Mouse (Mus musculus): ENCODE results near the gene Aff1. TPM values are rescaled to one million over a fixed set of nuclear protein-coding genes. Genes with fewer than 3 reads are reported as not detected.

The Aff1 gene
- polyA plus RNA-seq, 1 experiment from 2014 or later: 11.4 TPM

GRCm38 (mm10) chr5:103711886-103712285 is 19.7 kb downstream of the Aff1 start:
- ATAC-seq (ENCODE audit: insufficient number of reproducible peaks, low FRiP score): no peak
- peaks cover 7% of the 10 kb centered on the region; the same call in 1 of the 2 replicates for H3K4me1 ChIP-seq (replicated peaks)
- H3K9me3 ChIP-seq (replicated peaks): no peaks in the 10 kb centered on the region
- H3K4me2 ChIP-seq: no peak overlapping the region
- no peak overlapping the region for H3K9ac ChIP-seq
- no peak overlapping the region for H3K27ac ChIP-seq (ENCODE audit: poor library complexity, severe bottlenecking)
- no peaks in the 10 kb centered on the region for H3K27me3 ChIP-seq (replicated peaks)
- H3K4me3 ChIP-seq: no peak overlapping the region
- 50% methylated on average over 2 of the region's 2 CpGs for WGBS
- no peaks in the 10 kb centered on the region for H3K36me3 ChIP-seq

- H3K27ac ChIP-seq (ENCODE audit: poor library complexity, severe bottlenecking): no peak overlapping the region
- no peak for ATAC-seq (ENCODE audit: insufficient number of reproducible peaks, low FRiP score)
- 38% methylated on average over 2 of the region's 2 CpGs for WGBS
- no peaks in the 10 kb centered on the region for H3K27me3 ChIP-seq (replicated peaks)
- H3K36me3 ChIP-seq: no peaks in the 10 kb centered on the region
- H3K9me3 ChIP-seq (replicated peaks): no peaks in the 10 kb centered on the region
- H3K9ac ChIP-seq: no peak overlapping the region
- H3K4me1 ChIP-seq (replicated peaks): peaks cover 7% of the 10 kb centered on the region; the same call in 1 of the 2 replicates
- no peak overlapping the region for H3K4me3 ChIP-seq
- H3K4me2 ChIP-seq: no peak overlapping the region
Measured at GRCm38 (mm10) chr5:103713422-103713821, 21.2 kb downstream of the Aff1 start.

GRCm38 (mm10) chr5:103714943-103715342 is 22.8 kb downstream of the Aff1 start:
- 78% methylated on average over 6 of the region's 6 CpGs for WGBS
- H3K36me3 ChIP-seq: no peaks in the 10 kb centered on the region
- ATAC-seq (ENCODE audit: insufficient number of reproducible peaks, low FRiP score): no peak
- peaks cover 7% of the 10 kb centered on the region; the same call in 1 of the 2 replicates for H3K4me1 ChIP-seq (replicated peaks)
- H3K4me3 ChIP-seq: no peak overlapping the region
- H3K9ac ChIP-seq: no peak overlapping the region
- H3K27ac ChIP-seq (ENCODE audit: poor library complexity, severe bottlenecking): no peak overlapping the region
- H3K9me3 ChIP-seq (replicated peaks): no peaks in the 10 kb centered on the region
- H3K4me2 ChIP-seq: no peak overlapping the region
- H3K27me3 ChIP-seq (replicated peaks): no peaks in the 10 kb centered on the region

- Histone ChIP-seq H3K36me3 (no peaks in the 10 kb centered on the region), H3K9me3 (replicated peaks) (no peaks in the 10 kb centered on the region), H3K4me1 (replicated peaks) (no peaks in the 10 kb centered on the region), H3K9ac (no peak overlapping the region), H3K4me3 (no peak overlapping the region), H3K27ac (ENCODE audit: poor library complexity, severe bottlenecking) (no peak overlapping the region), H3K4me2 (no peak overlapping the region), H3K27me3 (replicated peaks) (no peaks in the 10 kb centered on the region)
- 82% methylated on average over 5 of the region's 5 CpGs for WGBS
- no peak for ATAC-seq (ENCODE audit: insufficient number of reproducible peaks, low FRiP score)
Measured at GRCm38 (mm10) chr5:103716824-103717342, 24.7 kb downstream of the Aff1 start.

GRCm38 (mm10) chr5:103719131-103719530 is 27.0 kb downstream of the Aff1 start:
- Histone ChIP-seq H3K4me1 (replicated peaks) (no peaks in the 10 kb centered on the region), H3K9ac (no peak overlapping the region), H3K9me3 (replicated peaks) (no peaks in the 10 kb centered on the region), H3K27ac (ENCODE audit: poor library complexity, severe bottlenecking) (no peak overlapping the region), H3K4me2 (no peak overlapping the region), H3K27me3 (replicated peaks) (no peaks in the 10 kb centered on the region; the same call in 1 of the 2 replicates), H3K4me3 (no peak overlapping the region), H3K36me3 (no peaks in the 10 kb centered on the region)
- 27% methylated on average over 6 of the region's 6 CpGs for WGBS
- ATAC-seq (ENCODE audit: insufficient number of reproducible peaks, low FRiP score): no peak

- Histone ChIP-seq H3K9ac (no peak overlapping the region), H3K4me2 (no peak overlapping the region), H3K27me3 (replicated peaks) (no peaks in the 10 kb centered on the region; the same call in 1 of the 2 replicates), H3K9me3 (replicated peaks) (no peaks in the 10 kb centered on the region), H3K27ac (ENCODE audit: poor library complexity, severe bottlenecking) (no peak overlapping the region), H3K4me1 (replicated peaks) (no peaks in the 10 kb centered on the region), H3K36me3 (no peaks in the 10 kb centered on the region), H3K4me3 (no peak overlapping the region)
- WGBS: 41% methylated on average over 3 of the region's 3 CpGs
- ATAC-seq (ENCODE audit: insufficient number of reproducible peaks, low FRiP score): no peak
Measured at GRCm38 (mm10) chr5:103719851-103720250, 27.7 kb downstream of the Aff1 start.

GRCm38 (mm10) chr5:103720967-103721366 is 28.8 kb downstream of the Aff1 start:
- no peak overlapping the region for H3K27ac ChIP-seq (ENCODE audit: poor library complexity, severe bottlenecking)
- 64% methylated on average over 6 of the region's 6 CpGs for WGBS

GRCm38 (mm10) chr5:103721490-103721889 is 29.3 kb downstream of the Aff1 start:
- Histone ChIP-seq H3K27me3 (replicated peaks) (peaks cover 12% of the 10 kb centered on the region), H3K4me3 (no peak overlapping the region), H3K9ac (no peak overlapping the region), H3K36me3 (no peaks in the 10 kb centered on the region), H3K4me1 (replicated peaks) (no peaks in the 10 kb centered on the region), H3K27ac (ENCODE audit: poor library complexity, severe bottlenecking) (no peak overlapping the region), H3K4me2 (no peak overlapping the region), H3K9me3 (replicated peaks) (no peaks in the 10 kb centered on the region)
- ATAC-seq (ENCODE audit: insufficient number of reproducible peaks, low FRiP score): no peak
- WGBS: 81% methylated on average over 4 of the region's 4 CpGs

More at GRCm38 (mm10) chr5:103720967-103721366, 28.8 kb downstream of the Aff1 start:
- Histone ChIP-seq H3K27me3 (replicated peaks) (peaks cover 7% of the 10 kb centered on the region), H3K36me3 (no peaks in the 10 kb centered on the region), H3K9ac (no peak overlapping the region), H3K9me3 (replicated peaks) (no peaks in the 10 kb centered on the region), H3K4me3 (no peak overlapping the region), H3K4me1 (replicated peaks) (no peaks in the 10 kb centered on the region), H3K4me2 (no peak overlapping the region)
- no peak for ATAC-seq (ENCODE audit: insufficient number of reproducible peaks, low FRiP score)

- no peak overlapping the region for H3K4me2 ChIP-seq
Measured at GRCm38 (mm10) chr5:103722721-103723120, 30.5 kb downstream of the Aff1 start.

GRCm38 (mm10) chr5:103724384-103724783 is 32.2 kb downstream of the Aff1 start:
- no peak overlapping the region for H3K27ac ChIP-seq (ENCODE audit: poor library complexity, severe bottlenecking)
- no peaks in the 10 kb centered on the region for H3K36me3 ChIP-seq
- no peak for ATAC-seq (ENCODE audit: insufficient number of reproducible peaks, low FRiP score)
- no peaks in the 10 kb centered on the region for H3K9me3 ChIP-seq (replicated peaks)
- H3K4me1 ChIP-seq (replicated peaks): no peaks in the 10 kb centered on the region
- WGBS: 16% methylated on average over 6 of the region's 6 CpGs
- peaks cover 18% of the 10 kb centered on the region for H3K27me3 ChIP-seq (replicated peaks)
- H3K9ac ChIP-seq: no peak overlapping the region
- no peak overlapping the region for H3K4me2 ChIP-seq
- no peak overlapping the region for H3K4me3 ChIP-seq

More at GRCm38 (mm10) chr5:103722721-103723120, 30.5 kb downstream of the Aff1 start:
- Histone ChIP-seq H3K36me3 (no peaks in the 10 kb centered on the region), H3K27me3 (replicated peaks) (peaks cover 14% of the 10 kb centered on the region), H3K9me3 (replicated peaks) (no peaks in the 10 kb centered on the region), H3K4me1 (replicated peaks) (no peaks in the 10 kb centered on the region), H3K27ac (ENCODE audit: poor library complexity, severe bottlenecking) (no peak overlapping the region), H3K4me3 (no peak overlapping the region), H3K9ac (no peak overlapping the region)
- WGBS: 71% methylated on average over 4 of the region's 4 CpGs
- ATAC-seq (ENCODE audit: insufficient number of reproducible peaks, low FRiP score): no peak

GRCm38 (mm10) chr5:103724823-103725222 is 32.6 kb downstream of the Aff1 start:
- Histone ChIP-seq H3K27ac (ENCODE audit: poor library complexity, severe bottlenecking) (no peak overlapping the region), H3K9me3 (replicated peaks) (no peaks in the 10 kb centered on the region), H3K9ac (no peak overlapping the region), H3K4me3 (no peak overlapping the region), H3K27me3 (replicated peaks) (peaks cover 18% of the 10 kb centered on the region), H3K4me2 (no peak overlapping the region), H3K4me1 (replicated peaks) (no peaks in the 10 kb centered on the region), H3K36me3 (no peaks in the 10 kb centered on the region)
- WGBS: 21% methylated on average over 3 of the region's 3 CpGs
- no peak for ATAC-seq (ENCODE audit: insufficient number of reproducible peaks, low FRiP score)

All from heart, embryonic 12.5 days (tissue).